Mouse (Mus musculus) right cerebral cortex, adult 2 months (tissue): ENCODE data around the gene Plpp7.

Source experiments
- DNase-seq, 2 experiments: peaks; one replicate each; pipeline ENCODE4 v3.0.0; 2021 to 2022; ENCODE audit warnings: low spot score in 2 of 2

The Plpp7 gene

DNA sequence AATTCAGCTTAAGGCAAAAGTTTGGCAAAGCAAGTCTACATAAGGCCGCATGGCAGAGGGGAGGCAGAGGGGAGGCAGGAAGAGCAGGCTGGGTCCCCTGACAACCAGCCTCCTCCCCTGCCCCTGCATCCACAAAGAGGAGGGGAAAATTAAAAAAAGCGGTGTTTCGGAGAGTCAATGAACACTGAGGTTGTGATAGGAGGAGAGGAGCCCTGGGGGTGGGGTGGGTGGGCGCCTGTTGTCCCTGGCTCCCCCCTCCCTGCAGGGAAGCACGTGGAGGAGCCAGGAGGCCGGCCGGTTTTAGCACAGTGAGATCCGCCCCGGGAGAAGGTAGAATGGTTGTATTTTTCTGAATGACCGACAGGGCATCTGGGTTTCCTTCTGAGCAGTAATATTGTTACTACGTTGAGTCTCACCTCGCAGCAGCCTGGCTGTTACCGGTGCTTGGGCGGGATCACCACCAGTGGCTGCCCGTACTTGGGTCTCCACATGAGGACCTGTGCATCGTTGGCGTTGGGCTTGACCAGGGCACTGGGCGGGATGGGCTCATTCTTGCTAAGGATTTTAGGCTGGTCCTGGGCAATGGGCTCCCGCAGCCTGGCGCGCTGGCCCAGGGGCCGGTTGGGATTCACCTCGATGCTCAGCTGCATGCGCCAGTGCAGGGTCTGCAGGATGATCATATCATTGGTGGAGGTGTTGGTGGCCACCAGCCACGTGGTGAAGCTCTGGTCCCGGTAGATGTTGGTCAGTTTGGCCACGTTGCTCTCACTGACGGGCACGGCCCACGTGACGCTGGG lies 26.3 kb upstream of the Plpp7 start:
- no peak for DNase-seq

- DNase-seq = no peak
Observed at GRCm38 (mm10) chr2:32070747-32071146, 24.6 kb upstream of the Plpp7 start.

GRCm38 (mm10) chr2:32074404-32074803 lies 20.9 kb upstream of the Plpp7 start:
- no peak for DNase-seq

GRCm38 (mm10) chr2:32075368-32075767 lies 20.0 kb upstream of the Plpp7 start:
- DNase-seq = no peak

- DNase-seq = no peak
Observed at GRCm38 (mm10) chr2:32077744-32078143, 17.6 kb upstream of the Plpp7 start.

- no peak for DNase-seq
Observed at GRCm38 (mm10) chr2:32078522-32078921, 16.8 kb upstream of the Plpp7 start.

DNA sequence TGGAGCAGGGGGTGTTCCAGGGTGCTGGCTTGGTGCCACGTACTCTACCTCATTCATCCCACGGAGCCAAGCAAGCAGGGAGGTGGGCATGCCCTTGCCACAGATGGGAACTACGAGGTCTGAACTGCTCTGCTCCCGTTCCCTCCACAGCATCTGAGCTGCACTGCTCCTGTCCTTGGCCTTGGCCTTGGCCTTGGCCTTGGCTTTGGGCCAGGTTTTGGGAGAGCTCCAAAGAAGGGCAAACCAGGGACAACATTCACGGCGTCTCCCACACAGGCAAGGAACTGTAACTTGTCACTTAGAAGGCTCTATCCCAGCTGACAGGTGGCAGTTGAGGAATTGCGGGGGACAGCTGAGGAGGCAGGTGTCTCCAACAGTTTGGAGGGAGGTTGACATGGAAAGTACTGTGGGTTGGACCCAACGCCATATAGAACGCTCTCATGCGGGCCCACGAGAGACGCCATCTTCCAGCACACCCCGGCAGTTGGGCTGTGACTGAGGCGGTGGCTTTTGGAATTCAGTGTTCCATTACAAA lies 16.1 kb upstream of the Plpp7 start:
- DNase-seq = no peak

DNA sequence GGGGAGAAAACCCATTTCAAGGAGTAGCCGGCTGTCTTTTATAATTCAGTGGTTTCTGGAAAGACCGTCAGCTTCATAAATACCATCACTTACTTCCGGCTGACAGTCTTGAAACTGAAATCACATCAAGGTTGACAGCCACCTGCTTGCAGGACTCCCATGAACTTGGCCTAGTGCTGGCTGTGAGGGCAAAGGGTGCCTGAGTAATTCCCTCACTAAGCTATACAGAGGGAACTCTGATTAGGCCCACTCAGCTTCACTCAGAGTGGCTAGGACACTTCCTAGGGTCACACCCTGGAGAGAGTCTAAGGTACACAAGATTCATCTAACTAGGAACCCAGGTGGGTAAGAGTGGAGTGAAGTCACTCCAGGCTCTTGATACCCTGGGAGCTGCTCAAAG lies 14.6 kb upstream of the Plpp7 start:
- DNase-seq = no peak

DNA sequence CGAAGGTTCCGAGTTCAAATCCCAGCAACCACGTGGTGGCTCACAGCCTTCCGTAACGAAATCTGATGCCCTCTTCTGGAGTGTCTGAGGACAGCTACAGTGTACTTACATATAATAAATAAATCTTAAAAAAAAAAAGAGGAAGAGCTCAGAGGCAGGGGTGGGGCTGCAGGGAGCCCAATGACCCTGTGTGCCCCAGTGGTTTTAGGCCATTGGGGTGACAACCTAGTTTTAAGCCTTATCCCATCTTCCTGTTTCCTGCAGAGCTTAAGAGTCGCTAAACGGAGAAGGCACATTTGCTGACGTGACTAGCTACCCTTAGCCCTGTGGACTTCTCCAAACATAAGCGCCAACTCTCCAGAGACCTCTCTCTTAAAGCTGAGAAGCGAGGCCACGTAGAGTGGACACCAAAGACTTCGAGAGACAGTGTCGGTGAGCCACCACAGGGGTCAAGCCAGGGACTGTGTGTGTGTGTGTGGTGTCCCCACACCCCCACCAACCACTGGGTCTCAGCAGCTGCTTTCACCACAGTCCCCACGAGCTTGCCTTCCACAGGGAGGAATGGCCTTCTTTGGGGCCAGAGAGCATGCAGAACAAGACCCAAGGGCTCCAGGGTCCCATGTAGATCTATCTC lies 13.9 kb upstream of the Plpp7 start:
- no peak for DNase-seq

DNA sequence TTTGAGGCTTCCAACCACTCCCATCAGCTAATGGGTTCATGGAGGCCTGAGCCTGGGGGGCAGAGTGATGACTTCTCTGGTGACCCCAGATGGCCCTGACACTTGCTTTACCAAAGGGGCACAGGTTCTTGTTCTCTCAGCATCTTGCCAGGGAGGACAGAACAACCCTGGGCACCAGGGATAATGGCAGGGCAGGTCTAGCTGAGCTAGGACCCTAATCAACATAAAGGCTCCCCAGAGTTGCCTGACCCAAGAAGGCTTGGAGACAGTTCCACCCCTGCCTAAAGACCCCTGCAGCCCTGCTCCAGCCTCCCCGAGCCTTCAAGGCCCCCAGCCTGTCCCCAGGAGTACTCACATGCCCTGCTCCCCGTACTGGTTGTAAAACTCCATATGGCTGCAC lies 13.1 kb upstream of the Plpp7 start:
- no peak for DNase-seq

- peak; percentile 25 to 39 for DNase-seq
Observed at GRCm38 (mm10) chr2:32083159-32084011, 11.9 kb upstream of the Plpp7 start.

- DNase-seq = peak; percentile 39 to 40
Observed at GRCm38 (mm10) chr2:32084111-32084871, 11.0 kb upstream of the Plpp7 start, which contains the start of gene Fam78a. Gene Fam78a (minus strand): TSS chr2:32084857.

DNA sequence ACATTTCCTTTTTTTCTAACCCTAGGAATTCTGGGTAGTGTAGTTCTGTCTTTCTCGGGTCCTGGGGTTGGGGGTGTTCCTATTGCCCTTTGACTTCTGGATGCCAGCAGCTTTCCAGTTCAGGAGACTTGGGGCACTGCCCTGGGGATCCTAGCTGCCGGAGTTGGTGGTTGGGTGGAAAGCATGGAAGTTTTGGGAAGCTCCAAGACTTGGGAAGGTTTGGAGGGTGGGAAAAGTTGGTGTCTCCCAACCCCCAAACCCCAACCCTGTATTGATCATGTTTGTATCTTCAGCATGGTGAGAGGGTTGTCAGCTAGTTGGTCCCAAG lies 10.5 kb upstream of the Plpp7 start:
- no peak for DNase-seq

DNA sequence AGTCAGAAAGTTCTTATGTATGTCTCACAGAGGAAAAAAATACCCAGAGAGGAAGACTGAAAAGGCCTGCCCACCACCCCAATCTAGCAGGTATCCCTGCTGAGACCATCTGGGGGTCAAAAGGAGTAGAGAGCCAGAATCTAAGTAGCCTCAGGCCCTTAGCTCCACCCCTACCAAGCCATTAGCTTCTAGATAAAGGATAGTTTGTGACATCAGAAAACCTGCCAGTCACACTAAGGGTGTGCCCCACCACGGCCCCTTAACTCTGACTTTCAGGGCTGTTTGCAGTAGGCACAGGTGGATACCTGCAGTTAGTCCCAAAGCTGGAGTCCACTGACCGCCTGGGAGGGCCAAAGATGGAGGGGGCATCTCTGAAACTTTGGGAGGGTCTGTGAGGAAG lies 10.1 kb upstream of the Plpp7 start:
- DNase-seq = no peak

DNA sequence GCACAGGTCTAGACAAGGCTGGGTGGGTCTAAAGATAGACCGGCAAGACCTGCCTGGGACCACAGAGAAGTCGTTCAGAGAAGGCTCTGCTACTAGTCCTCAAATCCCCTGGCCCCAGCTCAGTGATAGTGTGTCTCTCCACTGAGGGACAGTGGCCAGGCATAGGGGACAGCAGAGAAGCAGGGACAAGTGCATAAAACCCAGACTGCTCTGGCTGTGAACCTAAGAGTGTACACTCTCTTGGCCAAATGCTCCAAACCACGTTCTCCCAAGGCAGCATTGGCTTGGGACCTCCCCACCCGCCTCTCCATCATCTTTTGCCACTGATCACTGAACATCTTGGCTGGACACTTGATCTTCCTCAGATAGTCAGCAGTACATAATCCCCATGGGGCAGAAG lies 7.7 kb upstream of the Plpp7 start:
- DNase-seq = no peak

DNA sequence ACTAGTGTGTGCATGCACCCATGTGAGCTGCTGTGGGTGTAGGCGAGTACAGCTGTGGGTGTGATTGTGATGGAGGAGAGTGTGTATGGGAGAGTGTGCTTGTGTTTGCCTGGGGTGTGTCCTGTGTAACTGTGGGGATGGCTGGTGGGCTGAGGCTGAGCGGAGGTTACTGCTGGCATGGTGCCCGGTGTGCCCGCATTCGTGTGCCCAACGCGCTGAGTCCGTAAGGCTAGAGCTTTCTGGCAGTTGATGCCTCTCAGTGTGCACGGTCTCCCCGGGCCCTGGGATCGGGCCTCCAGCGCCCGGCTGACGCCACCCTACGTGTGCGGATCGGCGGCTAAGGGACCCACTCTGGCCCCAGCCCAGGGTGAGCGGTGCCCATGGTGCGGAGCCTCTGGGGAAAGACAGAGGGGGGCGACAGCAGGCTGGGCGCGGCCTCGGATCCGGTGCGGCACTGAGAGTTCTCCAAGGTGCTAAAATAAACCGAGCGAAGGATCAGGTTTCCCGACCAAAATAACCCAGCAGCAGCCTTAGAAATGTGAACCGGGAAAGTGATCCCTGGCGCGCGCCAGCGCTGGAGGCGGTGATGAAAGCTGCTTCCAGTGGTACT lies 6.9 kb upstream of the Plpp7 start:
- peak; percentile 60 to 72 for DNase-seq

DNA sequence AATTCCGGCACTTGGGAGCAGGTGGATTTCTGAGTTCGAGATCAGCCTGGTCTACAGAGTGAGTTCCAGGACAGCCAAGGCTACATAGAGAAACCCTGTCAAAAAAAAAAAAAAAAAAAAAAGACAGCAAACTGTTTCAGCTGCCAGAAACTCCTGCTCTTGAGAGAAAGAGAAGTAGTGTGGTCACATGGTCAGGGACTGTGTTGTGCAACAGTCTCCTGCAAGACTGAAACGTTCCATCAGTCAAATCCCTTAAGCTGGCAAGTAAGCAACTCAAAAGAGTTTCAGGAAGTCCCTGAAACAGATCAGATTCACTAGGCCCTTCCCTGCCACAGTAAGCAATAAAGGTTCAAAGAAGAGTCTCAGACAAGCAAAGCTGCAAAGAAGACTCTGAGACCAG lies 5.7 kb upstream of the Plpp7 start:
- no peak for DNase-seq

- DNase-seq = no peak
Observed at GRCm38 (mm10) chr2:32090145-32090544, 5.2 kb upstream of the Plpp7 start.

DNA sequence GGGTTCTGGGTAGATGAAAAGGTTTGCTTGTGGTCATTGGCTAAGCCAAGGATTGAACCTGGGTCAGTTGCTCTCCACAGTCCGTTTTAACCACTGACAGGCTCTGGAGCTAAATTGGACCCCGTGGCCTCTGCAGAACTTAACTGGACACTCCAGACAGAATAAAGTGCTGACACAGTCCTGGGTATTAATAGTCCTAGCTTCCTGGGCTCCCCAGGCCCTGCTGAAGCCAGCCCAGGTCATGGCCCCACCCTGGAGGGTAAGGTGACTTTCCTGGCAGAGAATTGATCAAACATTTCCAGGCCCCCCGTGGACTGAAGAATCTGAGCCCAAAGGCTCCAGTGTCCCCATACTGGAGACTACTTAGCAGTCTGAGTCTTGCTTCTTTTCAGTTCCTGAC lies 3.4 kb upstream of the Plpp7 start:
- no peak for DNase-seq

DNA sequence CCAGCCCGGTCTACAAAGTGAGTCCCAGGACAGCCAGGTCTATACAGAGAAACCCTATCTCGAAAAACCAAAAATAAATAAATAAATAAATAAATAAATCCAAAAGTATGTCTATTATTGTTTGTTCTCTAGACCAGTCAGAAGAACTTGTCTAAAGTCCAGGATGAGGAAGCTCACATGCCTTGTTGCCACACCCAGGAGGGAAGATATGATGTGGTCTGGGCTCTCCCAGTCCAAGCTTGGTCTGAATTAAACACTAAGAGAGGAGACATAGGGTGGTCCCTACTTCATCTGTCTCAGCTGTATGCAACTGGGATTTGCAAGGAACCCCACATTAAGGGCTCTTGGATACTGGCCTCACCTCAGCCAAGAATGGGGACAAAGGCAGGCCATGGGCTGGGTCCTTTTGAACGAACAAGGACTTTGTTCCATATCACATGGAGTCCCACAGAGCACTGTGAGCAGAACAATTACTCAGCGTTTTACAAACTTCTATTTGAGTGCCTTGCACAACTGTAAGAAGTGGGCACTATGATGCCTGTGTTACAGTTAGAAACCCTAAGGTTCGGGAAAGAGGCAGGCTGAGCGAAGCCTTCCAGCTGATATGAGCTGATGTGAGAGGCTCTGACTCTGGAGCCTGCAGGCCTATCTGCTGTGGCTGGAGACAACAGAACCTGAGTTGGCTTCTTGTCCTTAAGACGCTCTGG lies 1.2 kb upstream of the Plpp7 start:
- DNase-seq = no peak

DNA sequence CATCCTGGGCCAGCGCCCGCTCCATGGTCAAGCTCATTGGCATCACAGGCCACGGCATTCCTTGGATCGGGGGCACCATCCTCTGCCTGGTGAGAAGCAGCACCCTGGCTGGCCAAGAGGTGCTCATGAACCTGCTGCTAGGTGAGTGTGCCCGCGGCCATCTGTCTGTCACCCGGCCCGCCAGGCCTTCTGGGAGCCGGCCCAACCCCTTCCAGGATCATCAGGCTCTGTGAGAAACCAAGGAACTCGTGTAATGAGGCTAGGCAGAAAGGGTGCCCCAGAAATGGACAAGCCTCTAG lies 743 bp downstream of the Plpp7 start:
- no peak for DNase-seq
